Mouse (Mus musculus): ENCODE measurements around the gene 6030468B19Rik. TPM values are rescaled to one million over a fixed set of nuclear protein-coding genes. Genes with fewer than 3 reads are reported as not detected.

6030468B19Rik gene
- total and polyA plus RNA-seq, 2 experiments from 2014 or later, result not detected

DNA sequence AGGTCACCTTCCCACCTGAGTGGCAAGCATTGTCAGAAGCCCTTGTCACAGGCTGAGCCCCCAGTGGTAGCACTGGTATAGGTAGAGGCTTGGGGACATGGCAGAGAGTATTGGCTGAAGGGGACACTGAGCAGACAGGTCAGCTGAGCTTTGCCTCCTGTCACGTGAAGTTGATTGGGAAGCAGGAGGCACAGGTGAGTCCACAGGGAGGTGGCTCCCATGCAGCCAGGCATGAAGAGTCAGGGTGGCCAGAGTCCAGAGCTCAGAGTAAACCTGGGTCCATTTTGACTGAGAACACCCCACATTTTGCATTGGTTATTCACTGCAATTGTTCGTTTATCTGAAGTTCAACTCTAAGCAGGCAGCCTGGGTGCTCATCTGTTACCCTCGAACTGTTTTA is 55.4 kb downstream of the 6030468B19Rik start:
- Histone ChIP-seq H3K9me3 (ENCODE audit: low read length) (no peaks in the 10 kb centered on the region), H3K36me3 (ENCODE audit: insufficient read depth, low read length) (no peaks in the 10 kb centered on the region), H3K27ac (ENCODE audit: low read depth, low read length) (no peak overlapping the region), H3K4me1 (ENCODE audit: insufficient read depth, low read length) (peaks cover 5% of the 10 kb centered on the region), H3K4me2 (ENCODE audit: low read depth, low read length, poor library complexity, severe bottlenecking) (no peak overlapping the region), H3K9ac (replicated peaks; ENCODE audit: low read length, poor library complexity, severe bottlenecking) (no peak overlapping the region), H3K4me3 (ENCODE audit: low read depth, low read length) (no peak overlapping the region), H3K27me3 (ENCODE audit: insufficient read depth, low read length) (no peaks in the 10 kb centered on the region)
- WGBS, result 91% methylated on average over 3 of the region's 3 CpGs
- no peak for TF ChIP-seq CTCF (IDR thresholded peaks at IDR 0.05)
- ATAC-seq (ENCODE audit: low FRiP score) (no peak), DNase-seq (ENCODE audit: low spot score) (no peak)

DNA sequence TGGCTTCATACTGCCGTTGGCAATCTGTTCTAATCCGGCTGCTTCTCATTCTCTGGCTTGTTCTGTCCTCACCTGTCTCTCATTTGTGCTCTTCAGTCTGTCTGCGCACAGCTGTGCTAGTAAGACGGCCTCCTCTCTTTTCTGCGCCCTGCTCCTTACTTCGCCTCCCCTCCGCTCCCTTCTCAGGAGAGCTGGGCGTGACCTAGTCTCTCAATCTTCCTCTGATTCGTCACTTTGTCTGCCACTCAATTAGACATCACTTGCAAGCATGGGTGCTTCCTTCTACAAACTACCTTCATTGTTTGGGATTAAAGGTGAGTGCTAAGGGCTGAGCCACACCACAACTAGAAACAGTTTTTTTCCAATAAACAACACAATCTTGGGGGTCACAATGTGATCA is 56.8 kb downstream of the 6030468B19Rik start:
- no peak for DNase-seq (ENCODE audit: low spot score)
- no peak for ATAC-seq (ENCODE audit: low FRiP score)
- no peak for TF ChIP-seq CTCF (IDR thresholded peaks at IDR 0.05)
- Histone ChIP-seq H3K4me2 (ENCODE audit: low read depth, low read length, poor library complexity, severe bottlenecking) (no peak overlapping the region), H3K4me3 (ENCODE audit: low read depth, low read length) (no peak overlapping the region), H3K9ac (replicated peaks; ENCODE audit: low read length, poor library complexity, severe bottlenecking) (no peak overlapping the region), H3K27me3 (ENCODE audit: insufficient read depth, low read length) (no peaks in the 10 kb centered on the region), H3K27ac (ENCODE audit: low read depth, low read length) (no peak overlapping the region), H3K9me3 (ENCODE audit: low read length) (no peaks in the 10 kb centered on the region), H3K4me1 (ENCODE audit: insufficient read depth, low read length) (peaks cover 4% of the 10 kb centered on the region), H3K36me3 (ENCODE audit: insufficient read depth, low read length) (no peaks in the 10 kb centered on the region)
- WGBS, result 96% methylated on average over 9 of the region's 9 CpGs

GRCm38 (mm10) chr11:117855360-117855759 is 57.9 kb downstream of the 6030468B19Rik start:
- 96% methylated on average over 5 of the region's 5 CpGs for WGBS
- Histone ChIP-seq H3K9ac (replicated peaks; ENCODE audit: low read length, poor library complexity, severe bottlenecking) (no peak overlapping the region), H3K27ac (ENCODE audit: low read depth, low read length) (no peak overlapping the region), H3K36me3 (ENCODE audit: insufficient read depth, low read length) (no peaks in the 10 kb centered on the region), H3K4me3 (ENCODE audit: low read depth, low read length) (no peak overlapping the region), H3K4me1 (ENCODE audit: insufficient read depth, low read length) (no peaks in the 10 kb centered on the region), H3K27me3 (ENCODE audit: insufficient read depth, low read length) (peaks cover 6% of the 10 kb centered on the region; the same call in 1 of the 2 replicates), H3K4me2 (ENCODE audit: low read depth, low read length, poor library complexity, severe bottlenecking) (no peak overlapping the region), H3K9me3 (ENCODE audit: low read length) (no peaks in the 10 kb centered on the region)
- TF ChIP-seq CTCF (IDR thresholded peaks at IDR 0.05), result no peak
- DNase-seq (ENCODE audit: low spot score) (no peak), ATAC-seq (ENCODE audit: low FRiP score) (no peak)

GRCm38 (mm10) chr11:117855975-117856374 is 58.5 kb downstream of the 6030468B19Rik start:
- no peak overlapping the region for H3K27ac ChIP-seq (ENCODE audit: low read depth, low read length)
- no peaks in the 10 kb centered on the region for H3K36me3 ChIP-seq (ENCODE audit: insufficient read depth, low read length)
- WGBS, result 86% methylated on average over 1 of the region's 1 CpGs
- ATAC-seq (ENCODE audit: low FRiP score), result no peak
- TF ChIP-seq CTCF (IDR thresholded peaks at IDR 0.05), result no peak
- DNase-seq (ENCODE audit: low spot score), result no peak
- no peak overlapping the region for H3K4me2 ChIP-seq (ENCODE audit: low read depth, low read length, poor library complexity, severe bottlenecking)
- H3K9ac ChIP-seq (replicated peaks; ENCODE audit: low read length, poor library complexity, severe bottlenecking), result no peak overlapping the region
- H3K4me1 ChIP-seq (ENCODE audit: insufficient read depth, low read length), result no peaks in the 10 kb centered on the region
- H3K9me3 ChIP-seq (ENCODE audit: low read length), result no peaks in the 10 kb centered on the region
- peaks cover 12% of the 10 kb centered on the region for H3K27me3 ChIP-seq (ENCODE audit: insufficient read depth, low read length)
- H3K4me3 ChIP-seq (ENCODE audit: low read depth, low read length), result no peak overlapping the region

Other genes starting within 250 kb of the 6030468B19Rik start
- gene Tnrc6c, start 143.4 kb upstream of the 6030468B19Rik start, total RNA-seq (2014; rRNA removed), result 78.4 and 79.8 TPM in 2 replicates
- gene Tnrc6c, start 143.4 kb upstream of the 6030468B19Rik start, polyA plus RNA-seq (2015; fragmentation: Nextera tagmentation; extraction: Ambion mirVana), result 22.8 and 26.5 TPM in 2 replicates
- 0.33 and 3.2 TPM in 2 replicates for gene Tmc8, start 15.6 kb upstream of the 6030468B19Rik start, total RNA-seq (2014; rRNA removed)
- 0.79 and 1.2 TPM in 2 replicates for gene Tmc8, start 15.6 kb upstream of the 6030468B19Rik start, polyA plus RNA-seq (2015; fragmentation: Nextera tagmentation; extraction: Ambion mirVana)
- gene Tmc6, start 15.5 kb upstream of the 6030468B19Rik start, total RNA-seq (2014; rRNA removed), result 2.8 and 3.9 TPM in 2 replicates
- 2.2 and 3.1 TPM in 2 replicates for gene Tmc6, start 15.5 kb upstream of the 6030468B19Rik start, polyA plus RNA-seq (2015; fragmentation: Nextera tagmentation; extraction: Ambion mirVana)
- gene Gm20708, start 12.0 kb downstream of the 6030468B19Rik start, total RNA-seq (2014; rRNA removed), result 2.4 TPM in 1 of 2 replicates, not detected in the other
- 1.2 and 2.7 TPM in 2 replicates for gene Gm20708, start 12.0 kb downstream of the 6030468B19Rik start, polyA plus RNA-seq (2015; fragmentation: Nextera tagmentation; extraction: Ambion mirVana)
- gene Syngr2, start 12.0 kb downstream of the 6030468B19Rik start, total RNA-seq (2014; rRNA removed), result 18.8 and 25.3 TPM in 2 replicates
- gene Syngr2, start 12.0 kb downstream of the 6030468B19Rik start, polyA plus RNA-seq (2015; fragmentation: Nextera tagmentation; extraction: Ambion mirVana), result 14.0 and 14.6 TPM in 2 replicates
- 5.1 and 11.1 TPM in 2 replicates for gene Afmid, start 28.3 kb downstream of the 6030468B19Rik start, total RNA-seq (2014; rRNA removed)
- gene Afmid, start 28.3 kb downstream of the 6030468B19Rik start, polyA plus RNA-seq (2015; fragmentation: Nextera tagmentation; extraction: Ambion mirVana), result 9.1 and 10.4 TPM in 2 replicates
- gene Tk1, start 28.4 kb downstream of the 6030468B19Rik start, total RNA-seq (2014; rRNA removed), result 6.3 and 8.8 TPM in 2 replicates
- gene Tk1, start 28.4 kb downstream of the 6030468B19Rik start, polyA plus RNA-seq (2015; fragmentation: Nextera tagmentation; extraction: Ambion mirVana), result 6.0 and 6.5 TPM in 2 replicates
- gene Birc5, start 51.6 kb downstream of the 6030468B19Rik start, total RNA-seq (2014; rRNA removed), result 3.2 and 6.0 TPM in 2 replicates
- gene Birc5, start 51.6 kb downstream of the 6030468B19Rik start, polyA plus RNA-seq (2015; fragmentation: Nextera tagmentation; extraction: Ambion mirVana), result 13.1 and 13.2 TPM in 2 replicates
- gene Tmem235, start 63.1 kb downstream of the 6030468B19Rik start, total RNA-seq (2014; rRNA removed), result 0.16 TPM in 1 of 2 replicates, not detected in the other
- not detected in 2 replicates for gene Tmem235, start 63.1 kb downstream of the 6030468B19Rik start, polyA plus RNA-seq (2015; fragmentation: Nextera tagmentation; extraction: Ambion mirVana)
- 3.8 and 4.2 TPM in 2 replicates for gene Tha1, start 75.8 kb downstream of the 6030468B19Rik start, total RNA-seq (2014; rRNA removed)
- gene Tha1, start 75.8 kb downstream of the 6030468B19Rik start, polyA plus RNA-seq (2015; fragmentation: Nextera tagmentation; extraction: Ambion mirVana), result 3.0 and 3.5 TPM in 2 replicates
- 7.3 and 8.5 TPM in 2 replicates for gene Socs3, start 172.4 kb downstream of the 6030468B19Rik start, total RNA-seq (2014; rRNA removed)
- gene Socs3, start 172.4 kb downstream of the 6030468B19Rik start, polyA plus RNA-seq (2015; fragmentation: Nextera tagmentation; extraction: Ambion mirVana), result 4.4 and 4.9 TPM in 2 replicates
- 62.0 and 72.2 TPM in 2 replicates for gene Pgs1, start 188.6 kb downstream of the 6030468B19Rik start, total RNA-seq (2014; rRNA removed)
- gene Pgs1, start 188.6 kb downstream of the 6030468B19Rik start, polyA plus RNA-seq (2015; fragmentation: Nextera tagmentation; extraction: Ambion mirVana), result 55.0 and 61.8 TPM in 2 replicates

Measured in midbrain, postnatal 0 days (tissue).